Mouse (Mus musculus) lung, postnatal 0 days (tissue): ENCODE data around the gene Spz1.

Source experiments
- CTCF ChIP-seq: IDR thresholded peaks from 2 replicates; pipeline ENCODE4 v1.5.1; 2016; ENCODE audit warnings: antibody characterized with exemption, mild to moderate bottlenecking
- EP300 ChIP-seq: IDR thresholded peaks from 2 replicates; pipeline ENCODE4 v1.6.1; 2016; ENCODE audit warnings: antibody characterized with exemption, mild to moderate bottlenecking, control low read depth

DNA sequence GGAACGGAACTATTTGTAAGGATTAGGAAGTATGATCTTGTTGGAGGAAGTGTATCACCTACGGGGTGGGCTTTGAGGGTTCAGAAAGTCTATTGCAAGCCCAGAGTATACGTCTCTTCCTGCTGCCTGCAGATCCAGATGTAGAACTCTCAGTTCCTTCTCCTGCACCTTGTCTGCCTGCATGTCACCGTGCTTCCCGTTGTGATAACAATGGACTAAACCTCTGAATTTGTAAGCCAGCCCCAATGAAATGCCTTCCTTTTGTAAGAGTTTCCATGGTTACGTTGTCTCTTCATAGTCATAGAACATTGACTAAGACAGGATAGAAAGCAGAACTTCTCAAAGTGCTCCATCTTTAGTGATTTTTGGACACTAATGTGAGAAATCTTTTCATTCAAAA is 716 bp upstream of the Spz1 start:
- TF ChIP-seq CTCF (no peak), EP300 (no peak)
